Mouse (Mus musculus) CD4-positive helper T cell, adult 2 months (primary cell): ENCODE measurements around the gene Nol3.

Experiments used
- DNase-seq: peaks from one replicate; pipeline ENCODE4 v3.0.0-alpha.2; 2012; ENCODE audit warnings: low read depth, missing footprints, low spot score

The Nol3 gene

GRCm38 (mm10) chr8:105308428-105308827 is 32.5 kb downstream of the Nol3 start:
- no peak for DNase-seq

GRCm38 (mm10) chr8:105309142-105309847 is 33.4 kb downstream of the Nol3 start:
- DNase-seq, result no peak

GRCm38 (mm10) chr8:105310118-105310517 is 34.2 kb downstream of the Nol3 start:
- DNase-seq, result no peak

GRCm38 (mm10) chr8:105311718-105312117 is 35.8 kb downstream of the Nol3 start:
- no peak for DNase-seq

GRCm38 (mm10) chr8:105312891-105313481 is 37.0 kb downstream of the Nol3 start:
- no peak for DNase-seq

- no peak for DNase-seq
Observed at GRCm38 (mm10) chr8:105313622-105314402, 37.9 kb downstream of the Nol3 start.

GRCm38 (mm10) chr8:105315073-105315769 is 39.3 kb downstream of the Nol3 start:
- no peak for DNase-seq

GRCm38 (mm10) chr8:105317941-105318340 is 42.0 kb downstream of the Nol3 start:
- DNase-seq, result no peak

GRCm38 (mm10) chr8:105318662-105319190 is 42.8 kb downstream of the Nol3 start:
- no peak for DNase-seq

- DNase-seq, result no peak
Observed at GRCm38 (mm10) chr8:105323183-105323582, 47.2 kb downstream of the Nol3 start.

- DNase-seq, result peak; percentile 26
Observed at GRCm38 (mm10) chr8:105325641-105326093, 49.7 kb downstream of the Nol3 start.

GRCm38 (mm10) chr8:105326141-105326672 is 50.3 kb downstream of the Nol3 start, which contains the start of the genes Lrrc29 and Tmem208:
Lrrc29 (minus strand) TSS chr8:105326278.
Tmem208 (plus strand) TSS chr8:105326354.
- peak; percentile 96 for DNase-seq

- no peak for DNase-seq
Observed at GRCm38 (mm10) chr8:105326968-105327367, 51.0 kb downstream of the Nol3 start.

GRCm38 (mm10) chr8:105330325-105330724 is 54.4 kb downstream of the Nol3 start:
- no peak for DNase-seq

- DNase-seq, result no peak
Observed at GRCm38 (mm10) chr8:105331469-105331868, 55.5 kb downstream of the Nol3 start.
